Mouse (Mus musculus) cerebellum, adult 2 months (tissue): Measurements from ENCODE around the gene Zdhhc16.

Source experiments
- CTCF ChIP-seq: fragments of 200-500 bp; IDR thresholded peaks from 2 replicates; pipeline ENCODE4 v1.5.1; 2011; ENCODE audit warnings: low read depth, mild to moderate bottlenecking, control low read depth, low read length, moderate library complexity, borderline replicate concordance; ENCODE audit not compliant: insufficient read depth
- POLR2A ChIP-seq: fragments of 200-500 bp; IDR thresholded peaks from 2 replicates; pipeline ENCODE4 v1.6.1; 2011; ENCODE audit warnings: low read length, control low read depth, borderline replicate concordance; ENCODE audit not compliant: insufficient read depth

DNA sequence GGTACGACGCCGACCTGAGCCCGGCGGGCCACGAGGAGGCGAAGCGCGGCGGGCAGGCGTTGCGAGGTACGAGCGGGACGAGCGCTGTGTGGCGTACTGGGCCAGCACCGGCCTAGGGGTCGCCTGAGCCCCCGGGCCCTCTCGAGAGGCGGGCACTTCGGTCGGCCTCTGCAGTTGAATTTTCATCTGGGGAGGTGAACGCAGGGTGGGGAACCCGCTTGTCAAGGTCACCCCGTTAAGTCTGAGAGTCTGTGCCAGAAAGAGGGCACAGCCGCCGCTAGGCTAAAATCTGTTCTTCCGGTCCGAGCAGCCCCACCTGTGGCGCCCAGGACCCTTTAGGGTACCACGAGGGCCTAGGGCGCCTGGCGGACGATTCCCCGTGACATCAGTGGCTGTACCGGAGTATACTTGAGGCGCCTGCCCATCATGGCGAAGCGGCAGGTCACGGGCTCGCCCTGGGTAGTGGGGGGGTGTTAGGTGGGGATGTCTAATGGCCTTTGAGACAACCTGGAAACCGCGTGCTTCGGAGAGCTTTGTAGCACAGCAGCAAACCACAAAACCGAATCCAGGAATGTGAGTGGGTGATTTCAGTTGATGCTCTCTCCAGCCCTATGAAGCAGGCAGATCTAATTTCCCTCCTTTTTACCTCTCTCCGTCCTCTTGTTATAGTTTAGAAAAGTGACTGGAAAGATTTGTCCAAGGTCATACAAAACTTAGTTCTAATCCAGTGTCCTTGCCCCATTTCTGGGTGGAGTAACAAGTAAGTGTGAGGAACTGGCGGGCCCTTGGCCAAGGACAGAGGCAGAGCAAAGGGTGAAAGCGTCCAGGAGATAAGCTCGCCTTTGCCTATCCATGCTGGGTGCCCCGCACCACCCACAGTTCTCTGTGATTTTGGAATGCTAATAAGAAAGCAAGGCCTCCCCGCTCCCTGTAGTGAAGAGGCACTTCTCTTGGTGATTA is 20.9 kb upstream of the Zdhhc16 start:
- TF ChIP-seq POLR2A (no peak), CTCF (no peak)
